Mouse (Mus musculus) heart, adult 2 months (tissue): ENCODE results near the gene Dynlt1f. TPM values are rescaled to one million over a fixed set of nuclear protein-coding genes. Genes with fewer than 3 reads are reported as not detected.
A peak's percentile ranks its signal among the peaks of the same experiment; 100 is the strongest.
"Not testable (repeated sequence)": the region's sequence is repeated elsewhere in the genome, so short reads cannot be mapped to it uniquely, and the experiment has no call there.

Experiments used
- DNase-seq, 2 experiments: peaks; one replicate each; pipeline ENCODE4 v3.0.0; 2021
- H3K27ac ChIP-seq: fragments of 200-600 bp; 2 replicates; pipeline ENCODE4 v1.8.1; 2022
- H3K27me3 ChIP-seq: fragments of 200-500 bp; 2 replicates; pipeline ENCODE4 v1.6.1; 2012; ENCODE audit warnings: mild to moderate bottlenecking, low read length, inconsistent platforms, mixed read lengths; ENCODE audit not compliant: control insufficient read depth, insufficient read depth
- H3K36me3 ChIP-seq: fragments of 200-500 bp; 2 replicates; pipeline ENCODE4 v1.6.1; 2012; ENCODE audit warnings: low read length, inconsistent platforms; ENCODE audit not compliant: control insufficient read depth, insufficient read depth
- H3K4me1 ChIP-seq: fragments of 200-500 bp; 2 replicates; pipeline ENCODE4 v1.6.1; 2011; ENCODE audit warnings: low read length; ENCODE audit not compliant: control insufficient read depth, insufficient read depth
- H3K4me3 ChIP-seq: fragments of 200-600 bp; 2 replicates; pipeline ENCODE4 v1.8.1; 2022
- H3K79me2 ChIP-seq: fragments of 200-500 bp; replicated peaks from 2 replicates; pipeline ENCODE4 v1.6.1; 2012; ENCODE audit warnings: mild to moderate bottlenecking, inconsistent platforms, low read length, moderate library complexity, mixed read lengths; ENCODE audit not compliant: control insufficient read depth, insufficient read depth
- H3K9ac ChIP-seq: fragments of 200-500 bp; 2 replicates; pipeline ENCODE4 v1.6.1; 2012; ENCODE audit warnings: low read depth, mild to moderate bottlenecking, control low read depth, inconsistent platforms, low read length, mixed read lengths
- CTCF ChIP-seq: fragments of 200-600 bp; IDR thresholded peaks from 2 replicates; pipeline ENCODE4 v1.8.1; 2022; ENCODE audit warnings: antibody characterized with exemption, mild to moderate bottlenecking, moderate library complexity
- POLR2A ChIP-seq: fragments of 200-500 bp; IDR thresholded peaks from 2 replicates; pipeline ENCODE4 v1.6.1; 2011; ENCODE audit warnings: mild to moderate bottlenecking, low read depth, low read length, control low read depth; ENCODE audit not compliant: insufficient read depth
- WGBS: fragments of 180-500 bp; shearing (Covaris S2); methylation state at CpG from one replicate; pipeline ENCODE4 v1.1.7; 2018; 5-methylcytosine and 5-hydroxymethylcytosine counted together
- intact Hi-C: fragments of 180-260 bp; cut with DNase I; formaldehyde crosslinking; loops from one replicate; pipeline ENCODE4 v1.15.1; 2025
- long read RNA-seq: library from polyadenylated mRNA; stranded (forward); transcript quantifications from one replicate; pipeline ENCODE4 v2.0.0, GENCODE M21; 2021
- polyA plus RNA-seq: library from polyadenylated mRNA; depleted of rRNA; stranded (reverse); fragments of >200 nt; gene quantifications from 2 replicates; pipeline ENCODE4 v1.2.3, GENCODE M21; 2012; rRNA removed
- total RNA-seq, 2 experiments: library from RNA; stranded (reverse); gene quantifications; 2 replicates each; pipeline ENCODE4 v1.2.3; 2021

Dynlt1f gene
- total RNA-seq = 10 to 100 TPM; 37.0 to 46.9 TPM
- 22.0 and 30.1 TPM in 2 replicates for polyA plus RNA-seq
- long read RNA-seq, transcript Dynlt1f-201 (5 exons, 771 nt) = major isoform, 5 of 6 reads
- long read RNA-seq, partial matches to known transcripts = 1 of 6 reads
- long read RNA-seq, other reads (novel, unspliced or antisense) = 0 of 6 reads

DNA sequence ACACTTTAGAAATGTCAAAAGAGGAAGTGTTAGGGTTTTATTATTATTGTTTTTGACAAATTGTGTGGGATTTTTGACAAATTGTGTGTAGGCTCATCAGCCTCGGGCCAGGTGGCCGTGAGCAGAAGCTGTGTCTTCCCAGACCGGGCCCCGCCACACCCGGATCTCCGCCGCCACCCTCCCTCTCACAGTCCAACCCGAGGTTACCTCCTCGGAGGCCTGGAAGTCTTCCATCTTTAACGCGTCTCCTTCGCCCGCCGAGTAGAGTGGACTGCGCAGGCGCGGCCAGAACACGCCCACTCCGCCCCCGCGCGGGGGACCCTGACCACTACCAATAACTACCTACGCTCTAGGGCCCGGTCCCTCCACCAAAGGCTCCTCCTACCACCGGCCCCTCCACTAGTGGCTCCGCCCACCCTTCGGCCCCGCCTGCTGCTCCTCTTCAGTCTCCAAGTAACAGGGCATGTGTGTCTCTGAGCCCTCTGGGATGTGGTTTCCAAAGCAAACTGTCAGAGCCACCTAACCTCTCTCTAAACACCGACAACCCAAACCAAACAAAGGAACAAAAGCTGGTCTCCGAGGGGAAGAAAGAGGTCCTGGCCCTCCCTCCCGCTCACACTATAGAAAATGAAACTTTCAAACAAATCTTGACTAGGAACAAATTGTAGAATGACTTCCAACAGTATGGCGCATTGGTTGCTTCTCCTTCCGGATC, at the start of gene Dynlt1f:
TSS of gene Dynlt1f (minus strand) at position 334 of the 715 bp plus-strand sequence.
- WGBS = 2% methylated on average over 26 of the region's 33 CpGs
- peak; percentile 80 to 85 for DNase-seq
- Histone ChIP-seq H3K27ac (peak within 1 kb of the TSS; percentile 64), H3K4me3 (peak within 1 kb of the TSS; percentile 56), H3K9ac (peak within 1 kb of the TSS; percentile 59)
- H3K36me3 ChIP-seq, H3K27me3 ChIP-seq, H3K4me1 ChIP-seq, intact Hi-C loops, H3K79me2 ChIP-seq: not testable (repeated sequence)
- peak; percentile 34; the same call in 1 of the 2 replicates for TF ChIP-seq POLR2A

DNA sequence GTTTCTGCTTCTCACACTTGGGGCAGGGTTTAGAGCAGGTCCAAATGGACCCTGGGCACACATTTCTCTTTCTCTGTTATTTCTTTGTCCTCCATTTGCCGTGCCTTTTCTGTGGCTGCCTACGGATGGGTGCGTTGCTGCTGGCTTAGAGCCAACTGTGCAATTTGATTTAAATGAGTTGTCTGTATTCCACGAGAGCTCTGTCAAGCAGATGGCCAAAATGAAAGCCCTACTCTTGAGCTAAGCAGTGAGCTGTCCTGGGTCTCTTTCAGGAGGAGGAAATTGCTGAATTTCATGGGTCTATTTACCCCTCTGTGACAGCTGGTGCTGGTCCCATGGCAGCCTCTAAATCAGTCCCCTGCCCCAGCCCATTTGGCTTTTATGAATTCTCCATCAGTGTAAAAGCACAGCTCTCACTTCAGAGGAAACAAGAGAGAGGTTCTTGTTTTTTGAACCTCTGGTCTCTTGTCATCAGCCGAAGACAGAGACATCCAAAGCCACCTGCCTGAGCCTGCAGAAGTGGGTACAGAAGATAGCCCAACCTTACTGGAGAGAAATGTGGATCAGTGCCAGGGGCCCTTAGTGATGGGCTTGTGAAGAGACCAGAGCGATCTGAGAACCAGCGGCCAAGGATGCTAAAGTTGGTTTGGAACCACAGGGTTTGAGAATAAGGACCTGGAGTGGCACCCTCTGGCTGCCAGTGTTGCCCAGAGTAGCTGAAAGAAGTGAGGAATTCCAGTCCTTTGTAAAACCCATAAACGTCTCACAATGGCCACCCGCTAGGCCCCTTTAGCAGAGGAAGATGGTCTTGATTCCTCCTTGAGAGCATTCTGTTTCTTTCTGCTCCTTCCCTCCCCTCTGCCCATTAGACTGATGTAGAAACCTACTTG, 47.9 kb upstream of the Dynlt1f start:
- intact Hi-C loops, H3K79me2 ChIP-seq, H3K4me3 ChIP-seq, H3K27ac ChIP-seq, H3K9ac ChIP-seq, H3K36me3 ChIP-seq, H3K4me1 ChIP-seq, DNase-seq, H3K27me3 ChIP-seq: not testable (repeated sequence)
- WGBS = 67% methylated on average over 9 of the region's 9 CpGs

DNA sequence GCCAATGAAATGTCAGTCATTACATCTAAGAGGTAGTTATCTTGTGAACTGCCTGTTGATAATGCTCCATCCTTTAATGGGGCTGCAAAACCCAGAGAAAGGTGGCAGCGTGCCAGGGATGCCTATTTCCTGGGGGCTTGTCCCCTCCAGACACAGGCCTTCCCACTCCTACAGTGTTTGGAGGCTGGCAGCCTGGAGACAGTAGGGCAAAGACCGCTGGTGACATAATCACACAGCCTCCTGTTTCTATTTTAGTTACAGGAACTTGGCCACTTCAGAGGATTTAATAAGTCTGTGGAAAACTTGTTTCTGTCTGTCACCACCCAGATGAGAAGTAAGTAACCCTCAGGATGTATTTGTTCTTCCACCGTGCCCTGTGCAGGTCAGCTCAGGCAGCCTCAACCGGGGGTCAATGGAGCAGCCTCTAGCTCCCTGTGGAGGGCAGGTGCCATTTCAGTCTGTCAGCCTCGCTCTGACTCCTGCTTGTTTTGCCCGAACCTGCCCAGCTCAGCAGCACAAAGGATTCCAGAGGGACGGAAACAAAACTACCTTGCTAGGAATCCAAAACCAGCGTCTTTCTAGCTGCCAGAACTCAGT, 47.0 kb upstream of the Dynlt1f start:
- DNase-seq, H3K9ac ChIP-seq, H3K4me1 ChIP-seq, H3K36me3 ChIP-seq, intact Hi-C loops, H3K79me2 ChIP-seq, H3K4me3 ChIP-seq, H3K27ac ChIP-seq, H3K27me3 ChIP-seq: not testable (repeated sequence)
- WGBS = 0% methylated on average over 2 of the region's 8 CpGs

DNA sequence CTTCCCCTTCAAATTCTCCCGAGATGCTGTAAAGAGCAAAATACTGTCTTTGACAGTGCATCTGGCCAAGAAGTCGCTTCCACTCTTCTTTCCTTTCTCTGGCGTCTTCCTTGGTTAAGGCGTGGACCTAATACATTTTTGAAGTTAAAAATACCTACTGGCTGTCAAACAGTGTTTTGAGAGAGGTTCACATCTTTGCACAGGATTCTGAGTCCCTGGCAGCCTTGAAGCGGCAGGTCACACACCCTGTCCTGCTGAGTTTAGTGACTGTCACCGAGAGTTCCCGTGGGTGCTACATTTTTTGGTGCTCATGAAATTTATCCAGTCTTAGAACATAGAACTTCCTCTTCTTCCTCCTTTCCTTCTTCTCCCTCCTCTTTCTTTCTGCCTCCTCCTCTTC, 44.4 kb upstream of the Dynlt1f start:
- H3K36me3 ChIP-seq, H3K27ac ChIP-seq, DNase-seq, intact Hi-C loops, H3K4me3 ChIP-seq, H3K79me2 ChIP-seq, H3K27me3 ChIP-seq, H3K4me1 ChIP-seq, H3K9ac ChIP-seq: not testable (repeated sequence)
- WGBS = 53% methylated on average over 4 of the region's 7 CpGs

DNA sequence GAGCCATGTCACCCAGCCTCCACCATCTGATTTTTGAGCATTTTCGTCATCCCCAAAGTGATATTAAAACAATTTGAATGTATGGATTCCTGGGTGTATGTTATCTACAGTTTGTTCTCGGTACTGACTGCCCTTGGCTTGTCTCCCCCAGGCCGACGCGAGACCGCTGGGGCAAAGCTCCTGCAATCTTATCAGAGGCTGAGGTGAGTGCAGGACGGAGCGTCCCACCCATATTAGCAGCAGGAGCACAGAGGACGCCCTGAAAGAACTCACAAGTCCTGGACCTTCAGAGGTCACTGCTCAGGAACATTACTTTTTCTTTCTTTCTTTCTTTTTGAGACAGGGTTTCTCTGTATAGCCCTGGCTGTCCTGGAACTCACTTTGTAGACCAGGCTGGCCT, 43.8 kb upstream of the Dynlt1f start:
- H3K9ac ChIP-seq, H3K4me3 ChIP-seq, H3K79me2 ChIP-seq, H3K4me1 ChIP-seq, intact Hi-C loops, H3K36me3 ChIP-seq, DNase-seq, H3K27ac ChIP-seq, H3K27me3 ChIP-seq: not testable (repeated sequence)
- WGBS = 43% methylated on average over 8 of the region's 9 CpGs

DNA sequence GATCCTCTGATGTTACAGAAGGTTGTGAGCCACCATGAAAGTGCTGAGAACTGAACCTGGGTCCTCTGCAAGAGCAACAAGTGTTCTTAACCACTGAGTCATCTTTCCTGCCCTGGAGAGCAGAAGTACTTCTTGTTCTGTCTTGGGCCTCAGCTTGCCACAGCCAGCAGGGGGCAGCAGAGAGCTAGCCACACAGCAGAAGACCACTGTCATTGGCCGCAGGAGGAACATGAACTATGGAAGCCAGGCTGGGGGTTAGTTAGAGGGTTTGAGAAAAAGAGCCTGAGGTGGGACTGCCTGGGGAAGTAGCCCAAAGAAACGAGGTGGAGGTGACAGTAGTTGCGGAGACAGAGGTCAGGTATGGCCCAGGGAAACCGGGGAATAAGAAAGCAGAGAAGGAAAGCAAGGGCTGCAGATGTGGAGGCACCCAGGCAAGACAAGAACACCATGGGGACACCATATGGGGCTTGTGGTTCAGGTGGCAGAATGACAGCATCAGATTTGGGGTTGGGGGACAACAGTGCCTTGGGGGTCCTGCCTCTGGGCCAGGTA, 41.6 kb upstream of the Dynlt1f start:
- intact Hi-C loops, H3K27me3 ChIP-seq, H3K4me3 ChIP-seq, H3K9ac ChIP-seq, H3K4me1 ChIP-seq, H3K79me2 ChIP-seq, H3K36me3 ChIP-seq, H3K27ac ChIP-seq: not testable (repeated sequence)
- 31% methylated on average over 4 of the region's 4 CpGs for WGBS
- peak; percentile 66 for TF ChIP-seq CTCF
- peak; percentile 48 to 56 for DNase-seq

DNA sequence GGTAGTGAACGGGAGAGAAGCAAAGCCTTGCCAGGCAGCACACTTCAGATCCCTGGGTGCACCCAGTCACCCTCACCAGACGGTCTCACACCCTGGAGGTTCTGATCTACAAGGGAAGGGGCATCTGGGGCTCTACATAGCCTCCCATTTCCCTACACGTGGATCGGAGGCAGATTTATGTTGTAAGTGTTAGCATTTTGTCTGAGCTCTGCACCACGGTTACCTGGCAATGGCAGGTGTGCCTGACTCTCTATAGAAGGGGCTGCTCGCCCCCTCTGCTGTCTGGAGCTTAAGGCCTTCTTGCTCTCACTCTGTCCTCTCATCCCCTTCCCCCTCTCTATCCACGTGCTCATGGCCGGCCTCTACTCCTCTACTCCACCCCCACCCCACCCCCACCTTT, 40.8 kb upstream of the Dynlt1f start:
- H3K4me3 ChIP-seq, intact Hi-C loops, H3K9ac ChIP-seq, H3K27ac ChIP-seq, H3K36me3 ChIP-seq, H3K27me3 ChIP-seq, H3K4me1 ChIP-seq, H3K79me2 ChIP-seq, DNase-seq: not testable (repeated sequence)
- WGBS = 61% methylated on average over 8 of the region's 8 CpGs

DNA sequence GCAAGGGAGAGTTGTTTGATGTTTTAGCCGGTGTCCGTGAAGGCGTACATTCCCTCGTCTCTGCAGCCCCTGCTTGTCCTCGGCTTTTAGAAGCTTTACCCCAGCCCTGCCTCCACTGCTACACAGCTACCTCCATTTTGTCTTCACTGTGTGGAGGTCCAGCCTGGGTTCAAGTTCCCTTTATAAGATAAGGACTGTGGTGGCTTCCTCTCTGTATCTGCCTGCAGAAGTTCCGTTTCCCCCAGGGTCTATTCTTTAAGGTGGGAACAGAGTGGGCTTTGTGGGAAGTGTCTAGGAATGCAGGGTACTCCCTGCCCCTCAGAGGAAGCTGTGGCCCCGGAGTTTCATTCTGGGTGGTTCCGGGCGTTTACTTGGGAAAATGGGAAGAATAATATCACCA, 40.0 kb upstream of the Dynlt1f start:
- H3K9ac ChIP-seq, H3K4me3 ChIP-seq, intact Hi-C loops, DNase-seq, H3K79me2 ChIP-seq, H3K4me1 ChIP-seq, H3K36me3 ChIP-seq, H3K27me3 ChIP-seq, H3K27ac ChIP-seq: not testable (repeated sequence)
- 67% methylated on average over 9 of the region's 9 CpGs for WGBS
